Mouse (Mus musculus) olfactory bulb, adult 2 months (tissue): ENCODE data around the gene BC051665. TPM values are rescaled to one million over a fixed set of nuclear protein-coding genes. Genes with fewer than 3 reads are reported as not detected.

ENCODE experiments used
- H3K27ac ChIP-seq: fragments of 200-500 bp; 2 replicates; pipeline ENCODE4 v1.5.1; 2012; ENCODE audit warnings: low read depth, low read length; ENCODE audit not compliant: insufficient read depth
- H3K4me1 ChIP-seq: fragments of 200-500 bp; 2 replicates; pipeline ENCODE4 v1.6.1; 2012; ENCODE audit warnings: low read length; ENCODE audit not compliant: control insufficient read depth, insufficient read depth
- H3K4me3 ChIP-seq: fragments of 200-500 bp; 2 replicates; pipeline ENCODE4 v1.5.1; 2012; ENCODE audit warnings: mild to moderate bottlenecking, low read depth, low read length, moderate library complexity; ENCODE audit not compliant: insufficient read depth
- CTCF ChIP-seq: fragments of 200-500 bp; IDR thresholded peaks from 2 replicates; pipeline ENCODE4 v1.5.1; 2012; ENCODE audit warnings: low read depth, mild to moderate bottlenecking, low read length, moderate library complexity; ENCODE audit not compliant: insufficient read depth
- POLR2A ChIP-seq: fragments of 200-500 bp; IDR thresholded peaks from 2 replicates; pipeline ENCODE4 v1.6.1; 2012; ENCODE audit warnings: mild to moderate bottlenecking, low read depth, low read length, moderate library complexity; ENCODE audit not compliant: insufficient read depth
- WGBS: fragments of 180-500 bp; shearing (Covaris S2); methylation state at CpG from one replicate; pipeline ENCODE4 v1.1.7; 2018; 5-methylcytosine and 5-hydroxymethylcytosine counted together
- polyA plus RNA-seq: library from polyadenylated mRNA; stranded (reverse); fragments of >200 nt; gene quantifications from 2 replicates; pipeline ENCODE4 v1.2.4, GENCODE M21; 2012; ENCODE audit warnings: low replicate concordance; ENCODE audit not compliant: missing spikeins, insufficient read depth, insufficient read length

Gene BC051665
- polyA plus RNA-seq, 1 experiment: not detected

GRCm38 (mm10) chr13:60761161-60761560 lies 25.0 kb downstream of the BC051665 start:
- 95% methylated on average over 17 of the region's 17 CpGs for WGBS
- TF ChIP-seq CTCF (no peak), POLR2A (no peak)

GRCm38 (mm10) chr13:60760392-60760791 lies 25.8 kb downstream of the BC051665 start:
- Histone ChIP-seq H3K27ac (no peak overlapping the region), H3K4me3 (no peak overlapping the region), H3K4me1 (peaks cover 5% of the 10 kb centered on the region)
- WGBS: 91% methylated on average over 12 of the region's 12 CpGs
- TF ChIP-seq POLR2A: no peak
- TF ChIP-seq CTCF: no peak

More at GRCm38 (mm10) chr13:60761161-60761560, 25.0 kb downstream of the BC051665 start:
- Histone ChIP-seq H3K4me1 (peaks cover 5% of the 10 kb centered on the region), H3K27ac (no peak overlapping the region), H3K4me3 (no peak overlapping the region)

- TF ChIP-seq CTCF (peak; percentile 72; the same call in 1 of the 2 replicates), POLR2A (no peak)
- WGBS: 19% methylated on average over 6 of the region's 6 CpGs
- no peak overlapping the region for H3K27ac ChIP-seq
These were observed 27.0 kb downstream of the BC051665 start for GRCm38 (mm10) chr13:60759136-60759535.

GRCm38 (mm10) chr13:60757292-60757691 lies 28.9 kb downstream of the BC051665 start:
- no peak for TF ChIP-seq POLR2A
- TF ChIP-seq CTCF: no peak

More at GRCm38 (mm10) chr13:60759136-60759535, 27.0 kb downstream of the BC051665 start:
- peaks cover 5% of the 10 kb centered on the region for H3K4me1 ChIP-seq
- H3K4me3 ChIP-seq: no peak overlapping the region

GRCm38 (mm10) chr13:60755251-60755650 lies 30.9 kb downstream of the BC051665 start:
- Histone ChIP-seq H3K4me3 (no peak overlapping the region), H3K27ac (no peak overlapping the region), H3K4me1 (peaks cover 9% of the 10 kb centered on the region)
- 72% methylated on average over 2 of the region's 2 CpGs for WGBS
- no peak for TF ChIP-seq POLR2A
- TF ChIP-seq CTCF: no peak

More at GRCm38 (mm10) chr13:60757292-60757691, 28.9 kb downstream of the BC051665 start:
- Histone ChIP-seq H3K4me3 (no peak overlapping the region), H3K4me1 (peaks cover 5% of the 10 kb centered on the region), H3K27ac (no peak overlapping the region)
- WGBS: 88% methylated on average over 13 of the region's 13 CpGs

GRCm38 (mm10) chr13:60753216-60753615 lies 32.9 kb downstream of the BC051665 start:
- 95% methylated on average over 6 of the region's 6 CpGs for WGBS
- H3K4me1 ChIP-seq: peaks cover 10% of the 10 kb centered on the region
- no peak overlapping the region for H3K4me3 ChIP-seq
- TF ChIP-seq CTCF (no peak), POLR2A (no peak)
- H3K27ac ChIP-seq: no peak overlapping the region

GRCm38 (mm10) chr13:60750930-60751329 lies 35.2 kb downstream of the BC051665 start:
- Histone ChIP-seq H3K4me1 (peaks cover 6% of the 10 kb centered on the region; the same call in 1 of the 2 replicates), H3K27ac (no peak overlapping the region), H3K4me3 (no peak overlapping the region)
- WGBS: 60% methylated on average over 7 of the region's 7 CpGs
- TF ChIP-seq POLR2A (no peak), CTCF (no peak)

- TF ChIP-seq POLR2A: no peak
- WGBS: 95% methylated on average over 2 of the region's 2 CpGs
- H3K4me3 ChIP-seq: no peak overlapping the region
- no peak overlapping the region for H3K27ac ChIP-seq
- peaks cover 11% of the 10 kb centered on the region for H3K4me1 ChIP-seq
These were observed 37.6 kb downstream of the BC051665 start for GRCm38 (mm10) chr13:60748556-60748955.

GRCm38 (mm10) chr13:60747201-60747600 lies 39.0 kb downstream of the BC051665 start:
- TF ChIP-seq POLR2A (no peak), CTCF (no peak)
- peaks cover 19% of the 10 kb centered on the region for H3K4me1 ChIP-seq
- 97% methylated on average over 1 of the region's 1 CpGs for WGBS
- no peak overlapping the region for H3K27ac ChIP-seq
- no peak overlapping the region for H3K4me3 ChIP-seq

GRCm38 (mm10) chr13:60746271-60746670 lies 39.9 kb downstream of the BC051665 start:
- no peak for TF ChIP-seq POLR2A
- TF ChIP-seq CTCF: no peak
- no peak overlapping the region for H3K4me3 ChIP-seq
- WGBS: 38% methylated on average over 1 of the region's 1 CpGs
- H3K27ac ChIP-seq: no peak overlapping the region
- H3K4me1 ChIP-seq: peaks cover 17% of the 10 kb centered on the region
